Mouse (Mus musculus) brown adipose tissue, adult 24 weeks (tissue): ENCODE data around the gene Orc5. TPM values are rescaled to one million over a fixed set of nuclear protein-coding genes. Genes with fewer than 3 reads are reported as not detected.
"Not testable (repeated sequence)": the region's sequence is repeated elsewhere in the genome, so short reads cannot be mapped to it uniquely, and the experiment has no call there.

ENCODE experiments used
- H3K27ac ChIP-seq: fragments of 200-500 bp; replicated peaks from 2 replicates; pipeline ENCODE4 v1.5.1; 2012; ENCODE audit warnings: low read depth, mild to moderate bottlenecking, low read length
- H3K4me1 ChIP-seq: fragments of 200-500 bp; 2 replicates; pipeline ENCODE4 v1.6.1; 2012; ENCODE audit warnings: low read length, mixed read lengths; ENCODE audit not compliant: control insufficient read depth, insufficient read depth, insufficient read length
- H3K4me3 ChIP-seq: fragments of 200-500 bp; 2 replicates; pipeline ENCODE4 v1.5.1; 2012; ENCODE audit warnings: low read depth, mild to moderate bottlenecking, low read length, moderate library complexity; ENCODE audit not compliant: insufficient read depth
- polyA plus RNA-seq: library from polyadenylated mRNA; stranded (reverse); fragments of >200 nt; gene quantifications from 2 replicates; pipeline ENCODE4 v1.2.4, GENCODE M21; 2012; ENCODE audit not compliant: missing spikeins, insufficient read depth, insufficient read length

Orc5 gene
- polyA plus RNA-seq, 1 experiment, result 15.3 TPM

- Histone ChIP-seq H3K4me1 (peaks cover 2% of the 10 kb centered on the region; the same call in 1 of the 2 replicates), H3K4me3 (no peak overlapping the region), H3K27ac (no peak overlapping the region)
Observed at GRCm38 (mm10) chr5:22491088-22491487, 59.1 kb downstream of the Orc5 start.

GRCm38 (mm10) chr5:22489091-22489490, 61.1 kb downstream of the Orc5 start:
- H3K4me3 ChIP-seq, result no peak overlapping the region
- H3K4me1 ChIP-seq, result peaks cover 2% of the 10 kb centered on the region; the same call in 1 of the 2 replicates
- no peak overlapping the region for H3K27ac ChIP-seq

- peak overlapping the region; percentile 40; the same call in 1 of the 2 replicates for H3K27ac ChIP-seq
Observed at GRCm38 (mm10) chr5:22486601-22487206, 63.5 kb downstream of the Orc5 start.

GRCm38 (mm10) chr5:22485764-22486163, 64.5 kb downstream of the Orc5 start:
- Histone ChIP-seq H3K4me1 (peaks cover 2% of the 10 kb centered on the region; the same call in 1 of the 2 replicates), H3K4me3 (no peak overlapping the region), H3K27ac (no peak overlapping the region)

More at GRCm38 (mm10) chr5:22486601-22487206, 63.5 kb downstream of the Orc5 start:
- Histone ChIP-seq H3K4me1 (peaks cover 2% of the 10 kb centered on the region; the same call in 1 of the 2 replicates), H3K4me3 (no peak overlapping the region)

- no peak overlapping the region for H3K27ac ChIP-seq
- peaks cover 2% of the 10 kb centered on the region; the same call in 1 of the 2 replicates for H3K4me1 ChIP-seq
- no peak overlapping the region for H3K4me3 ChIP-seq
Observed at GRCm38 (mm10) chr5:22482567-22482966, 67.7 kb downstream of the Orc5 start.

GRCm38 (mm10) chr5:22472445-22472844, 77.8 kb downstream of the Orc5 start:
- H3K27ac ChIP-seq, H3K4me3 ChIP-seq: not testable (repeated sequence)

GRCm38 (mm10) chr5:22471243-22471642, 79.0 kb downstream of the Orc5 start:
- H3K4me3 ChIP-seq, result no peak overlapping the region
- no peak overlapping the region for H3K27ac ChIP-seq
- no peaks in the 10 kb centered on the region for H3K4me1 ChIP-seq

More at GRCm38 (mm10) chr5:22472445-22472844, 77.8 kb downstream of the Orc5 start:
- H3K4me1 ChIP-seq, result not testable (repeated sequence)

GRCm38 (mm10) chr5:22452871-22453661, 97.2 kb downstream of the Orc5 start:
- Histone ChIP-seq H3K27ac (no peak overlapping the region), H3K4me1 (no peaks in the 10 kb centered on the region)

GRCm38 (mm10) chr5:22452452-22452851, 97.8 kb downstream of the Orc5 start:
- no peak overlapping the region for H3K4me3 ChIP-seq
- H3K27ac ChIP-seq, result no peak overlapping the region
- no peaks in the 10 kb centered on the region for H3K4me1 ChIP-seq

More at GRCm38 (mm10) chr5:22452871-22453661, 97.2 kb downstream of the Orc5 start:
- no peak overlapping the region for H3K4me3 ChIP-seq

- Histone ChIP-seq H3K4me1 (no peaks in the 10 kb centered on the region), H3K4me3 (no peak overlapping the region), H3K27ac (no peak overlapping the region)
Observed at GRCm38 (mm10) chr5:22451764-22452163, 98.5 kb downstream of the Orc5 start.

GRCm38 (mm10) chr5:22449492-22449891, 100.7 kb downstream of the Orc5 start:
- Histone ChIP-seq H3K4me1 (no peaks in the 10 kb centered on the region), H3K27ac (no peak overlapping the region), H3K4me3 (no peak overlapping the region)

Other genes with a start within 250 kb of the Orc5 start
- 1.1 and 3.4 TPM in 2 replicates for gene Reln, start 205.7 kb downstream of the Orc5 start, polyA plus RNA-seq
- 0.40 TPM in 1 of 2 replicates, not detected in the other for gene Lhfpl3, start 195.6 kb upstream of the Orc5 start, polyA plus RNA-seq